Mouse (Mus musculus) right cerebral cortex, postnatal 36 days (tissue): ENCODE results near the gene Enpp6.
"Not testable (repeated sequence)": the region's sequence is repeated elsewhere in the genome, so short reads cannot be mapped to it uniquely, and the experiment has no call there.

Source experiments
- DNase-seq, 2 experiments: peaks; one replicate each; pipeline ENCODE4 v3.0.0; 2022; ENCODE audit warnings: low spot score in 2 of 2, mixed read lengths in 1 of 2

The Enpp6 gene

DNA sequence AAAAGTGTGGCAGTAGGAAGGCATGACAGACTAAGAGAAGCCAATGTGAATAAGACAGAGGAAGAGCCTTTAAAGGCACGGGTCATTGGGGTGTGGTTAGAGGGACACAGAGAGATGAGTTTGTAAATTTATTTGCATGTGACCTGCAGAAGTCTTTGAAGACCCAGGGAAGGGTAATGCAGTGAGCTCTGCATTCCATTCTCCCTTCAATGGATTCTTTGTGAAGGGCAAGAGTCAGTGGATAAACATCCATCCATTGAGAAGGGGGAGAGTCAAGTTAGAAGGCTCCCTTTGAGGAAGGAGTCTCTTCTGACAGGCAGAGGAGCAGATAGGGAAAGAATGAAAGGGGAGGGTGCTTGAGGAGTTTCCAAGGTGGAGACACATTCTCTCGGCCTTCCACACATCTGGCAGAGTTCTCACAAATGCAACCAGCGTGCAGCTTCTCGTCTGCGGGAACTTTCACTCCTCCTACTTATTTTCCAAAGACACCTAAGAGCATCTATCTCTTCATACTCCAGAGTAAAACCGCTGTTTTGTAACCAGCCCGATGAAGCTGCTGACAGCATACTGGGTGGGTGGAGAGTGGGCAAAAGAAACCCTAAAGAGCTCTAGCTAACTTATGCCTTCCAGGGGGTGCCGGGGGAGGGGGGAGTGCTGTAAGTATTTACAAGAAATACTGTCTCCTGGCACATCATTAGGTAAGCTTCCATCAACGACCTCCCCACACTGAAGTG lies 9.4 kb downstream of the Enpp6 start:
- DNase-seq = no peak

DNA sequence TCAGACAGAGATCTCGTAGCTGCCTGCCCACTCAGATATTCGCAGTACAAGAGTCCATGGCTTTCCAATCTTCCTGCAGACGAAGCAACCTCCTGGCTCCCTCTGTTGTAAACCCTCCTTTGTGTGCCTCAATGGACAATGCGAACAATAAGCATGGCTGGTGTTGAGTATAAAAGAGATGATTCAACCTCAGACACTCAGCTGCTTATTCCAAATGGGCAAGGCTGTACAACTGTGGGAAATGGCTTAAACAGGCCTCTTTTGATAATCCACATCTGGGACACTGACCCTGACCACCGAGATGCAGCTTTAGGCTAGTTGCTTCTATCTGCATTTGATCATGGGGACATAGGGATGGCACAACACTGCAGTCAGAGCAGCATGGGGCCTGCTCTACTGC lies 19.0 kb downstream of the Enpp6 start:
- no peak for DNase-seq

DNA sequence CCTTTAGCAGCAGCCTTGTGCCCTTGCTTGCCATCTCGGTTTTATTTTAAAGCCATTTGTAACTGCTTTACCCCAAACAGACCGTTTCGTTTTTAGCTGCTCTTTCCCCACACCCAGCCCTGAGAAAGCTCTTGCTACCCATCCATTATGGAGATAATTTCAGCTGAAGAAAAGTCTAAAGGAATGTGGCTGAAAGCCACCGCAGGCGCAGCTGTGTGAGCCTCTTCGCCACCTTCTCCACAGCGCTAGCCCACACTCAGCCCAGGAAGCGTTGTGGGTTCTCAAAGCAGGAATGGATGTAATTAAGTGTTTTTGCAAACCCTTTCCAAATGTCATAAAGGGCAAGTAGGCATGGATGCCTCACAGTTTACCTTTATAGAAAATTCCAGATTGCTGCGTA lies 20.1 kb downstream of the Enpp6 start:
- DNase-seq = no peak

DNA sequence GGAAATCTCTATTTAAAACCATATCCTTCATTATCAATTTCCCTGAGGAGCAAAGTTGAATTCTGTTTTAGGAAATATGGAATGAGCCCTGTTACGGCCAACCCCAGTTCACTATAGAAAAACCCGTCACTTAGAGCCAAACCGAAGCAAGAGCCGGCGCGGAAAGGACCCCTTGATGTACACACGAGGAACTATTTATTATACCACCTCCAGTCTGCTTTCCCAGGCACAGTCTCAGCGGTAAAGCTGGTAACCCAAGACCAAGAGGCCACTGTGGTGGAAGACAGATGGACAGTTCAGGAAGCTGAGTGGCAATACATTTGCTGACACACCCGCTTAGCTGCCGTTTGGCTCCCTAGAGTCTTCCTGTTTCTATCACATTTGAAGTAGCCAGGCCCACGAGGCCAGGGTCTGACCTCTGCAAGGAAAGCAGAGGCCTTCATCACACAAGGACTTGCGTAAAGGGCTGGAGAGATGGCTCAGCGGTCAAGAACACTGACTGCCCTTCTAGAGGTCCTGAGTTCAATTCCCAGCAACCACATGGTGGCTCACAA lies 21.6 kb downstream of the Enpp6 start:
- DNase-seq = no peak

DNA sequence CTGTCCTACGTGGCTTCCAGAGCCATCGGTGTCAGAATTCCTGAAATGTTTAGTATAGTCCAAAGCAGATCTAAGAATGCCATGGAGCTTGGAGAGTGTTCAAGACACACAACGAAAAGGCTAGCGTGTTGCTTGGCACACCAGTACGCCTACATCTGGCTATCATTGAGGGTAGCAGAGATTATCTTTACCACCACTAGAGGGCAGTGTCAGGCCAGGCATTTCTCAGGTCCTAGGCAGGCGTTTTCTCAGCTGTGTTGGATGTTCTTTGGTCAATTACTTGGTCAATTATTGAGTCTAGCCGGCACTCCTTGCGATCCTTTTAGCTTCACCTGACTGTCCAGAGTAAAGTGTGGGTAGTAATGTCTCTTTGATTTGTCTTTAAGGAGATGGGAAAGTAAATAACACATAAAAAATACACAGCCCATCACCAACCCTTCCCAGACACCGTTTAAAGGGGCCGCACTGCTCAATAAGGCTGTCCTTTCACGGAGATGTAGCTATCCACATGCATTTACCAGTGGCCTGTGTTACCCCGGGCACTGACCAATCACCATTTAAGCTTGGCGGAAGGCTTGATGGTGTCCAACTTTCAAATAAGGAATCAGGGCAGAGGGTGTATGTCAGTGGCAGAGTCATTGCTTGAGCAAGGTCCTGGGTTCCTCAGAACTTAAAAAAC lies 29.7 kb downstream of the Enpp6 start:
- peak; percentile 50 to 67 for DNase-seq

DNA sequence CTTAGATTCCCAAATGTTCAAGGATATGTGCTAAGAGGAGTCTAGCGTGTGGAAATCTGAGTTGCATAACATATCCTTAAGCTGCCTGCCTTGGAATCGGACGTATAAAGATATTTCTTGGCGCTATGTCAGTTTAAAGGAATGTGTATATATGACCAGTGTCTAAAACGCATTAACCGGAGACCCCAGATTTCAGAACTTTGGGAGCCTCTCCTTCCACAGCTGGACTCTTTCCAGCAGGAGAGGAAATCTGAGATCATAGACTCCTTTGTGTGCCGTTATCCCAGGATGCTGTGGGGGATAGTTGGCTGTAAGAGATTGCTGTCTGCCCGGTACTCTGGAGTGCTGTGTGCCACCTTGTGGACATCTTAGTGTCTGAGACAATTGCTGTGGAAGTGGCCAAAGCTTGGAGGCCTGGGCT lies 34.5 kb downstream of the Enpp6 start:
- DNase-seq = no peak

DNA sequence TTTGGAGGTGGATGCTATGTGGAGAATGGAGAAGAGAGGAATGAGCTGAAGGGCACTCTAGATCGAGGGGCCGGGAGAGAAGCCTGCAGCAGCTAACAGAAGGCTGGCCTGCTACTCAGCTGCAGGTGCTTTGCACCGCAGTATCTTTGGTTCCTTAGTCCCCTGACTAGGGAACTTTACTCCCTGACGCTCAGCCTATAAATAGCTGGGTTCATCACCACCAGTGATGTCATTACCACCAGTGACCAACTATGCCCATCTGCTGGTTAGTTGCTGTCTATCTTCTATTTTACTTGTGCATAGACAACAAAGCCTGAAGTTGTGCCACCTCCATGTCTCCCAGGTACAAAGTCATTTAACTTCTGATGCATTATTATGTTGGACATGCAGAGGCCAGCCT lies 37.9 kb downstream of the Enpp6 start:
- no peak for DNase-seq

DNA sequence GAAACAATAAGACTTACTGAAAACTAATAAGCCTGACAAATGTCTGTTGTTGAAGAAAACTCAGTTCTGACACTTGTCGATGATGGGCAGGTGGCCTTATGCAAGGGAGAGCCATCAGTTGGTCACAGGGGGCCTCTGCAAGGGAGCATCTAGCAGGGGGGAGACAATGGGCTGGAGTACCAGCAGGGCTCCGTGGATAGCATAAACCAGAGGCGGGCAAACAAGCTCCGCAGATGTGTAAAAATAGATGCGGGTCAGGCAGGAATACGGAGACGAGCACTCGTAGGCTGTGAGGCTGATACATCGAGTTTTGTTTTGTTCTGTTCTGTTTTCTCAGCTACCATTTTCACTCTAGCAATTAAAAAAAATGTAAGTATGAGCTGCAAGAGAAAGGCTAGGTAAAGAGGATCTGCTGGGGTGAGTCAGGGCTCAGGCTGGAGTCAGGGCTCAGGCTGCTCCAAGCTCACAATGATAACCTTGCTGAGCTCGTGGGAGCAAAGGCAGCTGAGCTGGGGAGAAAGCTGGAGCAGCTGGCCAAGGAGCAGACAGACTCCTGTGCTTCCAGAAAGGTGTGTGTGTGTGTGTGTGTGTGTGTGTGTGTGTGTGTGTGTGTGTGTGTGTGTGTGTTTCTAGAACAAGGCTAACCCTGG lies 40.3 kb downstream of the Enpp6 start:
- DNase-seq = no peak

DNA sequence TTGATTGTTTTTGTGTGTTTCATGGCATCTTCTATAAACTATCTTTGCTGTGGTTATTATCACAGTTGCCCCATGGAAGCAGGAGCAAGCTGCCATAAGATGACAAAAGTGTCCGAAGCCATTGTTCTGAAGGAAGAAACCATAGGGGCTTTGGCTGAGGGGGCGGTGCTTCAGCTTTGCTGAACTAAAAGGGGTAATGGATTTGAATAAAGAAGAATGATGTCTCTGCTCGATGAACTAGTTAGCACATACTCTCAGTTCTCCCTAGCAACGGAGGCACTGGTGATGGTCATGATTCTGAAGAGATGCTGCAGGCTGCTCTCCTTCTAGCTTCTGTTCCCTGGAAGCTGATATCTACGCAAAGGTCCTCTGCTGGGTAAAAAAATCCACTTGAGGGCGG lies 41.8 kb downstream of the Enpp6 start:
- DNase-seq = no peak

DNA sequence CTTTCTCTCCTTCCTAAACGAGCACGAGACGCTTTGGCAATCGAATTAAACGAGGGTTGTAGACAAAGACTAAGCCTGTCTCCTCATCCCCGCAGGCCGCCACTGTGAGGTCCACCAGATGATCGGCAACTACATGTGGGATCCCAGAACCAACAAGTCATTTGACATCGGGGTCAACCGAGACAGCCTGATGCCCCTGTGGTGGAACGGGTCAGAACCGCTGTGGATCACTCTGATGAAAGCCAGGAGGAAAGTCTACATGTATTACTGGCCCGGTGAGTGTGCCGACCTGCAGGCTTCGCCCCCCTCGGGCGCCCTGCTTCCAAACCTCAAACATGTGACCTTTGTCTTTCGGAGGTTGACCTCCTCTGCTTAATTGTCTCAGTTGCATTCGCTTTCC lies 43.6 kb downstream of the Enpp6 start:
- no peak for DNase-seq

DNA sequence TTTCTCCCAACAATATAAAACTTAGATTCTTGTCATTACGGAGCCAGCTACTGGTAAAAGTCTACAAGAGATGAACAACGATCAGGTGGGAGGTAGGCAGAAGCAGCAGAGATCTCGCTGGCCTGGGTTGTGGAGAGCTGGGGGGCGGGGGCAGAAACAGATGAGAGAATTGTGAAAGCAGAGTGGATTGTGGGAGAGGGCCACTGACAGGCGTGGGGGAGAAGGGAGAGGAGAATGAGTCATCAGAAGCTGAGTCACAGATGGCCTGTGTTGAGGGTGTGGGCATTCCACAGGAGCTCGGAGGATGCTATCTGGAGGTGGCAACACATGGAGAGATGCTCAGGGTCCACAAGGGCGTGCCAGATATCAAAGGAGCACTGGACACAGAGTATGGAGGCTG lies 45.4 kb downstream of the Enpp6 start:
- peak; percentile 66 to 80 for DNase-seq

DNA sequence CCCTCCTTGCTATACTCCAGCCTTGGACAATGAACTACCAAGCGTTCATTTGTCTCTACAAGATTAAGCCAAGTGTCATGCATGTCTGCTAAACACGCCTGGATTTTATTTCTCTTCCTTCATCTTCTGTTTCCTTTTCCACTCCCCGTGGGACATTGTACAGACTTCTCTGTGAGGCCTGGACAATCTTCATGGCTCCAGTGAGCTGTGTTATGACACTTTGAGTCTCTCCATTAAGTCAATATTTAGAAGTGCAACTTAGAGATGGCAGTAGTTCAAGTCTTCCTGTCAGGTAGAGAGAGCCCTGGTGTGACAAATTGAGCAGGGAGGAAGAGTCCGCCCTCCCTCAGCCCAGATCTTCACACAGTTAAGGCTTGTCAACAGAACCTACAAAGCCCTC lies 47.3 kb downstream of the Enpp6 start:
- DNase-seq = no peak

DNA sequence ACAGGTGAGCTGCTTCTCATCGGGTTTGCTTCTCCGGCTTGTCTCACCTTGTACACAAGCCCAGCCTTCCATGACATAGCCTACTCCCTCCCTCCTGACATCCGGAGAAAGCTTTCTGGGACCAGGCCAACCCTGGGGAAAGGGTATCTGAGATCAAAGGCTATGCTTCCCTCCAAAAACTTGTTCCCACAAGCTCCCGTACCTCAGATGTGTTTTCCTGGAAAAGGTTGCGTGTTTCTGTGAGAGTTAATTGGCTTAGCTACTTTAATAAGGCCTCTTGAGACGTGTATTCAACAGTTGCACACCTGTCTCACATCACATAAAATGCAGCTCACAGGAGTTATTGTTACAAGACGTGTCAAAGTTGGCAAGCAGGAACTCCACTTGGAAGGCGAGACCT lies 49.8 kb downstream of the Enpp6 start:
- DNase-seq = no peak

DNA sequence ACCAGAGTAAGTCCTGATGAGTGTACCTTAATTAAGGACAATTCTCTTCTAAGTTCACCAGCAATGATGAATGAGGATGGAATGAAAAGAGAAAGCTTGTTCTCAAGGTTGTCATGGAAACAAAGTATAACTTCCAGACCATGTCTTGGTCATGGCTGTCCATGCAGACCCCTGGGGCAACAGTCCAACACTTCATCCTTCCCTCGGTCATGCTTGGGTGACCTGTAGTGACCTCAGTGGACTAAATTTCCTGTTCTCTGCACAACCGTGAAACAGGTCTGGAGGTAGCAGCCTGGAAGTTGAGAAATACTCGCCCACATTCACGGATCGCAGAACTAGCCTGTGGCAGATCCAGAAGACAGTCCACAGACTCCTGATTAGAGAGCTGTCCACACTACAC lies 50.7 kb downstream of the Enpp6 start:
- no peak for DNase-seq

DNA sequence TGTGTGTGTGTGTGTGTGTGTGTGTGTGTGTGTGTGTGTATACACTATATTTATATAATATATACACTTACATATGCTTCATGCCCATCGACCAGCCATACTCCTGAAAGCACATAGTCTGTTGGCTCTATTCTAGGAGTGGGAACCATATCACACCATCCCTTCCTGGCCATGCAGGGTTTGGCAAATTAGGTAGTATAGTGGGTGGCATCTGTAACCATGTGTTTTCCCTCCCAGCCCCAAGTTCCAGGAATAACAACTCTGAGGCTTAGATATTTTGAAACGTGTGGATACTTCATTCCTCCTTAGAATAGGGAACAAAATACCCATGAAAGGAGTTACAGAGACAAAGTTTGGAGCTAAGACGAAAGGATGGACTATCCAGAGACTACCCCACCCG lies 53.5 kb downstream of the Enpp6 start:
- DNase-seq = not testable (repeated sequence)

DNA sequence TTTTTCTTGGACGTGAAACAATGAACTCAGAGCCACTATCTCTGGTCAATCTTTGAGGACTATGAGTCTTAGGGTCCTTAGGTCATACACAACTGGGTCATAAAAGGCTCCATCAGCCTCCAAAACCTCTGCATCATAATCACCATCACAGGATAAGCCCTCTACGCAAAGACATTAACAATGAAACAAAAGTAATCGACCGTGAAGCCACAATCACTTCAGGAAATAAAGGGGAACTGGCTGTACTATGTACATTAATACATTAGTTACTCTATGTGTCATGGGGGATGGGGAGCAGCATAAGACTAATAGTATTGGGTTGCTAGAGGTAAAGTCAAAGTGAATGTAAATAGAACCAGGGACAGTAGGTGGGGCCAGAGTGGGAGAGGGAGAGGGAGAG lies 59.7 kb downstream of the Enpp6 start:
- no peak for DNase-seq

DNA sequence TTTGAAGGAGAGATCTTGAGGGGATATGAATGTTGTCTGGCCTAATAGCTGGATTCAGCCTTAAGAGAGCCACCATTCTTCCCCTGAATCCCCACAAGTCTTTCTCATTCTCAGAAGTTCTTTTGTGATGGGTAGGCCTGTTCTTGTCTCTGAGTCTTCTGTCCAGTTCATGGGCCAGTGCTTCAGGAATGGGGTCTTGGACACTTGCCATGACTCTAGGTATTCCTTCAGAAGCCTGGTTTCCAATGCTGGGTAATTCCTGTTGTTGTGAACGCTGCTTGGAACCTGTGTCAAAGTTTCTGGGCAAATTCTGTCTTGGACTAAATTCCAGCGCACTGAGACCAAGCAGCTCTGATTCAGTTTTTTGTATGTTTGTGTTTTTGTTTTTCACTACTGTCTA lies 60.5 kb downstream of the Enpp6 start:
- DNase-seq = no peak

DNA sequence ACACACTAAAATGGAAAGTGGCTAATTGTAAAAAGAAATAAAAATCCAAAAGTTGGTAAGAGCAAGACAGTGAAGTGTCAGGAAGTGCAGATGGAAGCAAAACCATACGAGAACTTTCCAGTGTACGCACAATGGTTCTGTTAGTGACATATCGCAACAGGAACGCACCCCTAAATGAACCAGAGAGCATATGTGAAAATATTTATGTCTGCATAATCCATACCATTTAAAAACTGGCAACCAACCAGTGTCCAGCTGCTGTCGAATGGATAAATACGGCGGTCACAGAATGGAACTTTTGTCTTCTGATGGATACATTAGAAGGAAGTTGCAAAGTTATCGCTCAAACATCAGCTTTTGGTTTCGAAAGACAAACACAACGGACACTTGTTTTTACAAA lies 61.9 kb downstream of the Enpp6 start:
- no peak for DNase-seq

DNA sequence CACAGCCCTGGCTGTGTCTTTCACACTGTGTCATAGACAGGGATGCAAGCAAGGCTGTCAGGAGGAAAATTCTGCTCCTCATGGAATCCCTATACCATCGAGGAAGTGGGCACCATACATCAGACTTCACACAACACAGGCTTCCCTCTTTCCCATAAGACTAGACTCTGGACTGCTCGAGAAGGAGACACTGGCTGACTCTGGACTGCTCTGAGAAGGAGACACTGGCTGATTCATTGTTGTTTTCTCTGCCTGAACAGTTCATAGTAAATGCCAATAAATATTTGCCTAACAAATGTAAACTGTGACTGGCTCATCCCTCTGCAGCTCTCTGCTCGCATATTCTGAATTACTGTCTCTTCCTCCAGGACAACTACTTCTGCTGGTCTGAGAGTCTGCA lies 66.0 kb downstream of the Enpp6 start:
- no peak for DNase-seq

DNA sequence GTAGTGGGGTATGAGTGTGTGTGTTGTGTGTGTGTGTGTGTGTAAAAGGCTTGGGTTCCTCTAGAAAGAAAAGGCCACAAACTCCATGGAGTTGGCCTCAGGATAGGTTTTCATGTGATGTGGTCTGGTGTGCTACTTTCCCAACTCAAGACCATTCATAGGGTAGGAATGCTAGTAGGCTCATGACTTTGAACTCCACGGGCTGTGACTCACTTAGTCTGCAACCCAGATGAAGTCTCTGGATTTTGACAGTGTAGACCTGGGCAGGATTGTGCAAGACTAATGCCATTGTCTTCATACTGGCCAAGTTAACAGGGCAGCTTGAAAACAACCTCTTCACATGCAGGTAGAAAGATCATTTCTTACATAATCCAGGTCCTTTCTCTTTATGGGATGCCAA lies 69.4 kb downstream of the Enpp6 start:
- DNase-seq = no peak

DNA sequence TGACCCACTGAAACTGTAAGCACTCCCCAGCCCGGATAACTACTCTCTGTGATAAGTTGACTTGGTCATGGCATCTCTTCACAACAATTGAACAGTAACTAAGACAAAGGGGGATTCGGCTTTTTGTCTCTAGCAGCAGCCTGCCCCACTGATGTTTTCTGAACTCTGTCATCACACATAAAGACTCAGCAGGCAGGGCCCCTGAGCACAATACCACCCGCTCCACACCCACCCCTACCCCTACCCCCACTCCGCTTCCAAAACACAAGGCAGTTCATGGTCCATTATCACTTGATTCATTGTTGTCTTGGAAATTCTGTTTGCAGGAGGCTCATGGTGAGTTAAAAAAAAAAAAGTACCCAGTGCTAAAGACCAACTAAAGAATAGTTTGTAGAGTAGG lies 71.8 kb downstream of the Enpp6 start:
- DNase-seq = no peak

DNA sequence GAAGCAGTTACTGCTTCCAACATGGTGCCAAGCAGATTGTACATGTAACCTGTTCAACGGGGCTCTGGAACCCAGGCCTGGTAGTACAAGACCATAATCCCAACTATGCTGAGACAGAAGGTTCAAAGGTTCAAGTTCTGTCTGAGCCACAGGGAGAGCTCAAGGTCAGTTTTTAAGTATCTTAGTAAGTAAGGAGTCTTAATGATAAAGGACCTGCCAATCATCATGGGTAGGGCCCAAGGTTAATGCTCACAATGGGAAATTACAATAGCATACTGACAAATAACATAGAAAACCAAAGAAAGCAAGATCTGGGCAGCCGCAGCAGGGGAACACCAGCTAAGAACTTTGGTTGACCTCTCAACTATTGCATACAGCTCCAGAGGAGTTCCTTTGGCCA lies 72.3 kb downstream of the Enpp6 start:
- no peak for DNase-seq
